Comparison of ENCODE assay signal across 26 mouse cellular contexts in the genomic region with DNA sequence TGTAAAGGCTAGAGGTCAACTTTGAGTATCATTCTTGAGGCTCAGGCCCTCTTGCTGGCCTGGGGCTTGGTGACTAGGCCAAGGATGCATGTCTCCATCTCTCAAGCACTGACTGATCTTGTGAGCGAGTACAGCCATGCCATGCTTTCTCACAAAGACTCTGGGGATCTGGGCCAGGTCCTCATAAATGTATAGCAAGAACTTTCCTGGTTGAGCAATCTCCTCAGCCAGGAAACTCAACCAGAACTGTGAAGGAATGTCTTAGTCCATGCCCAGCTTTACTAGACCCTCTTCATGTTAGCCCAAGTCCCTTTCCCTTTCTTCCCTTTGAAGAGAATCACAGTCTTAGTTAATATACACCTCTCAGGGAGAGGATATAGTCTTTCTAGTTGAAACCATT.
DNase-seq lines count a peak whose midpoint lies in the region; ATAC-seq and TF ChIP-seq lines count a peak whose summit lies in the region.
"Had no signal": no experiment of that assay in that cellular context is flagged by ENCODE, and none has a peak within 500 bp of the region (broad histone marks: within the 10 kb centered on the region; RNA-seq: fewer than 3 reads in every experiment).

No protein-coding gene starts in this region.

- no peak for ATAC-seq in heart, embryonic 13.5 days (ENCODE audit: extremely low read depth, insufficient number of reproducible peaks, low FRiP score, low TSS enrichment)
- ATAC-seq in heart, postnatal 0 days (ENCODE audit: insufficient read depth, low read depth): no peak
- no peak for ATAC-seq in lung, postnatal 0 days
- ATAC-seq: activated CD4-positive, CD25-positive, alpha-beta regulatory T cell, adult 4 months; forebrain, embryonic 13.5 days; forebrain, postnatal 0 days; intestine, postnatal 0 days had no signal

- no peaks in the 10 kb centered on the region for H3K9me3 ChIP-seq in heart, embryonic 13.5 days
- no peaks in the 10 kb centered on the region for H3K9me3 ChIP-seq in heart, postnatal 0 days (replicated peaks; ENCODE audit: control insufficient read depth, low read length)
- no peaks in the 10 kb centered on the region for H3K9me3 ChIP-seq in lung, postnatal 0 days (ENCODE audit: low read length)
- H3K9me3 ChIP-seq: forebrain, embryonic 10.5 days; forebrain, embryonic 13.5 days; heart, embryonic 10.5 days; heart, embryonic 15.5 days; hindbrain, embryonic 12.5 days; hindbrain, embryonic 15.5 days had no signal

- H3K27me3 ChIP-seq in heart, embryonic 13.5 days (replicated peaks): no peaks in the 10 kb centered on the region
- no peaks in the 10 kb centered on the region for H3K27me3 ChIP-seq in heart, postnatal 0 days (ENCODE audit: control insufficient read depth, insufficient read depth, low read length)
- H3K27me3 ChIP-seq in lung, postnatal 0 days (replicated peaks; ENCODE audit: insufficient read depth, low read length): no peaks in the 10 kb centered on the region
- H3K27me3 ChIP-seq: forebrain, embryonic 13.5 days; heart, embryonic 15.5 days; hindbrain, embryonic 12.5 days; hindbrain, embryonic 15.5 days had no signal

- H3K36me3 ChIP-seq in heart, embryonic 13.5 days: no peaks in the 10 kb centered on the region
- H3K36me3 ChIP-seq in heart, postnatal 0 days (replicated peaks; ENCODE audit: control insufficient read depth, insufficient read depth, low read length): no peaks in the 10 kb centered on the region
- no peaks in the 10 kb centered on the region for H3K36me3 ChIP-seq in lung, postnatal 0 days (ENCODE audit: insufficient read depth, low read length)
- H3K36me3 ChIP-seq: forebrain, embryonic 10.5 days; heart, embryonic 10.5 days; heart, embryonic 15.5 days; hindbrain, embryonic 12.5 days; hindbrain, embryonic 15.5 days had no signal

- TF ChIP-seq EP300 in heart, postnatal 0 days (IDR thresholded peaks at IDR 0.05; ENCODE audit: low read depth): no peak
- TF ChIP-seq EP300 in lung, postnatal 0 days (IDR thresholded peaks at IDR 0.05): no peak

- no peak overlapping the region for H3K9ac ChIP-seq in heart, embryonic 13.5 days
- no peak overlapping the region for H3K9ac ChIP-seq in heart, postnatal 0 days (replicated peaks; ENCODE audit: low read depth, low read length)
- H3K9ac ChIP-seq in lung, postnatal 0 days (replicated peaks; ENCODE audit: low read depth): no peak overlapping the region
- H3K9ac ChIP-seq: forebrain, embryonic 13.5 days; forebrain, postnatal 0 days; heart, embryonic 15.5 days; hindbrain, embryonic 12.5 days; hindbrain, embryonic 15.5 days had no signal

- H3K4me3 ChIP-seq in gastrocnemius, adult 2 months: no peak overlapping the region
- H3K4me3 ChIP-seq in heart, embryonic 13.5 days: no peak overlapping the region
- no peak overlapping the region for H3K4me3 ChIP-seq in heart, postnatal 0 days (ENCODE audit: low read depth, low read length)
- no peak overlapping the region for H3K4me3 ChIP-seq in lung, postnatal 0 days (ENCODE audit: low read depth, low read length)
- H3K4me3 ChIP-seq: forebrain, embryonic 10.5 days; forebrain, embryonic 13.5 days; heart, embryonic 10.5 days; heart, embryonic 15.5 days; hindbrain, embryonic 12.5 days; hindbrain, embryonic 15.5 days had no signal

- H3K4me2 ChIP-seq in heart, embryonic 13.5 days: no peak overlapping the region
- H3K4me2 ChIP-seq in heart, postnatal 0 days (ENCODE audit: low read depth, low read length): no peak overlapping the region
- H3K4me2 ChIP-seq in lung, postnatal 0 days (replicated peaks; ENCODE audit: low read depth, low read length): no peak overlapping the region
- H3K4me2 ChIP-seq: forebrain, embryonic 13.5 days; heart, embryonic 15.5 days; hindbrain, embryonic 12.5 days; hindbrain, embryonic 15.5 days had no signal

- no peak for TF ChIP-seq CTCF in gastrocnemius, adult 2 months (IDR thresholded peaks at IDR 0.05)
- TF ChIP-seq CTCF in heart, postnatal 0 days (IDR thresholded peaks at IDR 0.05; ENCODE audit: low read depth): no peak
- TF ChIP-seq CTCF in lung, postnatal 0 days (IDR thresholded peaks at IDR 0.05): no peak

- intact Hi-C loops in gastrocnemius, adult 2 months (cut with DNase I): no loop called here

- H3K27ac ChIP-seq in gastrocnemius, adult 2 months: peak overlapping the region; percentile 44
- 0 out of 2 replicates have a peak overlapping the region, but pooled peaks have one; percentile 2 for H3K27ac ChIP-seq in heart, embryonic 13.5 days (replicated peaks)
- H3K27ac ChIP-seq in heart, postnatal 0 days (ENCODE audit: low read depth): peak overlapping the region; percentile 49; the same call in 1 of the 2 replicates
- peak overlapping the region; percentile 51; the same call in 1 of the 2 replicates for H3K27ac ChIP-seq in lung, postnatal 0 days (ENCODE audit: low read length)
- H3K27ac ChIP-seq: forebrain, embryonic 10.5 days; forebrain, embryonic 13.5 days; hindbrain, embryonic 12.5 days; hindbrain, embryonic 15.5 days had no signal

- no peak for DNase-seq in gastrocnemius, adult 2 months
- no peak for DNase-seq in gastrocnemius, adult 8-10 months (ENCODE audit: low spot score in 2 of 2)
- DNase-seq in heart, postnatal 4 days: no peak
- DNase-seq in heart, postnatal 0 days (ENCODE audit: low spot score): no peak
- DNase-seq in heart, adult 18-20 months: no peak
- no peak for DNase-seq in lung, postnatal 0 days (ENCODE audit: low spot score)
- DNase-seq in lung, postnatal 4 days: no peak
- DNase-seq: adrenal gland, adult 8-10 months; adrenal gland, postnatal 25 days; cerebellum, adult 11-12 months; cerebellum, adult 8-10 months; cerebellum, postnatal 10 days; cerebellum, postnatal 36 days; forebrain, postnatal 0 days; gastrocnemius, postnatal 10 days; gastrocnemius, postnatal 36 days; kidney, adult 2 months had no signal

- 83% methylated on average over 1 of the region's 1 CpGs for WGBS in heart, embryonic 13.5 days
- 100% methylated on average over 1 of the region's 1 CpGs for WGBS in heart, postnatal 0 days
- 79% methylated on average over 1 of the region's 1 CpGs for WGBS in lung, postnatal 0 days

- H3K4me1 ChIP-seq in heart, embryonic 13.5 days: peaks cover 27% of the 10 kb centered on the region
- H3K4me1 ChIP-seq in heart, postnatal 0 days (ENCODE audit: control insufficient read depth, insufficient read depth): peaks cover 12% of the 10 kb centered on the region
- H3K4me1 ChIP-seq in lung, postnatal 0 days (ENCODE audit: insufficient read depth, low read depth, low read length): no peaks in the 10 kb centered on the region; the same call in 1 of the 2 replicates
- H3K4me1 ChIP-seq: forebrain, embryonic 13.5 days; hindbrain, embryonic 15.5 days had no signal
